Mouse (Mus musculus) kidney, adult 18-20 months (tissue): Measurements from ENCODE around the gene Dip2a.

Experiments
- DNase-seq: peaks from one replicate; pipeline ENCODE4 v3.0.0; 2021

Gene Dip2a

DNA sequence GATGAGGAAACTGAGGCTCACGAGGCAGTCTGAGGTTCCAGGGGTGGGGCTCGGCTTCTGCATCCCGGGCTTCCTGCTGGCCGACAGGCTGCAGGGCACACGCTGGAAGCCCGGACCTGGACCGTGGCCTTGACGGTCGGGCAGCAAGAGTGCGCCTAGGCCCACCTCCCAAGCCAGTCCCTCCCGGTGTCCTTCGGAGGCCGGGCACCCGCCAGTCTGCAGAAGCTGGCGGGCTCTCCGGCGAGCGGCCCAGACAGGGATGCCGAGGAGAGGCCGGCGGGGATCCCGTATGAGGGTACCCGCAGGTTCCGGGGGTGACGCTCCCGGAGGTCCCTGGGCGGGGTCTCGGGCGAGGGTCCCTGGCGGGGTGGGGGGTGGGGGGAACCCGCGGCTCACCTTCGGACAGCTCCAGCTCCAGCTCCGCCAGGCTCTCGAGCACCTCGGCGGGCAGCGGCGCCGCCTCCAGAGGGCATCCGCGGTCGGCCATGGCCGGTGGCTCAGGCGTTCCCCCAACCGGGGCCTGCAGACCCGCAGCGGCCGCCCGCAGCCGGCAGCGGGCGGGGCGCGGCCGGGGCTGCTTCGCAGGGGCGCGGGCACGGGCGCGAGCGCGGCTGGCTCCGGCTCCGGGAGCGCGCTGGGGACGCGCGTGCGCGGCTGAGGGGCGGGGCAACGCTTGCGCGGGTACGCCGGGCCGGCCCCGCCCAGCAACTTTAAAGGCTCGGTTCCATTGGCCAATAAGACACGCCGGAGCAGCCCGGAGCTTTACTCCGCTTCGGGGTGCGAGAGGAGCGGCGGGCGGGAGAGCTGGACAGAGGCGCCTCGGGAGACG, at the start of gene Dip2a:
Dip2a (minus strand) TSS at position 581 of the 829 bp plus-strand sequence.
- DNase-seq, result peak; percentile 98

DNA sequence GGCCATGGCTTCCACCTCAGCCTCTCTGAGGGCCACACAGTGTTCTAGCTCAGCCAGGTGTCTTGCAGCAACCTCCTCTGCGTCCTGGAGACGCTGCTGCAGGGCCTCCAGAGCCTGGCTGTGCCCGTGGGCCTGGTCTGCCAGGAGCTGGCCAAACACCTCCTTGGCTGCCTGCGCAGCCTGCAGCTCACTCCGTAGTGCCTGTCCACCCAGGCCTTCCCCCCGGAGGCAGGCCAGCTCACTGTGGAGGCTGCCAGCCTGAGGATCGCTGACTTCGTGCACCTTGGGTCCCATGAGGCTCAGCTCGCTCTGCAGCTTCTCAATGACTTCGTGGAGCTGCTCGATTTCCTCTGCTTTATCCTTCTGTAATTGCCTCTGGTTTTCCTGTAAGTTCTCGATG, 47.5 kb upstream of the Dip2a start:
- DNase-seq, result no peak

DNA sequence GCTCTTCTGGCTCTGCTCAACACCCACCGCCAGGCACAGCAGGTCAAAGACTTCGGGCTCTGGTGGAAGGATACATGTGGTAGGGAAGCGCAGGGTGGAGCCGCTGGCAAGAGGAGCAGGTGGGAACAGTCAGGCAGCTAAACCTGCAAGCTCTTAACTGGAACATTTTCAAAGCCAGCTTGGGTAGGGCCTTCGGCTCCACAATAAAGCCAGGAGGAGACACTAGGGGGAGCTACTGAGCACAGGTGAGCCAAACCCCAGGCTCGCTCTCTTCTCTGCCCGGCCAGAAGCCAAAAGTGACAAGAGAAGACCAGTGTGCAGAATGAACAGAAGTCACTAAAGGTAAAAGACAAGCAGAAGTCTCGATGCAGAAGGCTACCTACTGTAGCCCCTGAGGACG, 46.7 kb upstream of the Dip2a start:
- peak; percentile 47 for DNase-seq

DNA sequence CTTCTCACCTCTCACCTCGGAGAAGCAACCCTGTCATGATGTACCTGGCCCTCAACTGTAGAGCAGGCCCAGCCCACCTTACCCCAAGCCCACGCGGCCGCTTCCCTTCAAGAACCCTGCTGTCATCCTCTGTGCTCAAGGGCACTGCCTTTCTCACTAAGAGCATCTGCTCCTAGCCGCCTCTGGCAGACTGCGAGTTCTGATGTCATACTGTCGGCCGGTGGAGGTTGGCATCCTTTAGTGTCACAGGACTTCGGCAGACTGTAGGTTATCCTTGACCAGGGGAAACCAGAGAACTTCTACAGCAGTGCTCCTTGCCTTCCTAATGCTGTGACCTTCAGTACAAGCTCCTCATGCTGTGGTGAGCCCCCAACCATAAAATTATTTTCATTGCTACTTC, 46.1 kb upstream of the Dip2a start:
- no peak for DNase-seq

DNA sequence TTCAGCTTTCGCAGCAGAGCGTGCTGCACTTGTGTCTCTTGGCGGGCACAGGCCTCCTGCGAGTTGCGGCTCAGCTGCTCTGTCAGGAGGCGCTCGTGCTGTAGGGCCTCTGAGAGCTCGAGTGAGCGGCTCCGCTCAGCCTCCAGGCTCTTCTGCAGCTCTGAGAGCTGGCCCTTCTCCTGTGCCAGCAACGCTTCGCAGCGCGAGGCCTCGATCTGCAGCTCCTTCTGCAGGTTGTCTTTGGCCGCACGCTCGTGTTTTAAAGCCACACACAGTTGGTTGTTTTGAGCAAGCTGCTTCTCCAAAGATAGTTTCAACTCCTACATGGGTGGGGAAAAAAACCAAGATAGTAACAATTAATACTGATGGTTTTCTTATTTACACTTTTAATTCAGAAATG, 29.9 kb upstream of the Dip2a start:
- DNase-seq, result no peak

DNA sequence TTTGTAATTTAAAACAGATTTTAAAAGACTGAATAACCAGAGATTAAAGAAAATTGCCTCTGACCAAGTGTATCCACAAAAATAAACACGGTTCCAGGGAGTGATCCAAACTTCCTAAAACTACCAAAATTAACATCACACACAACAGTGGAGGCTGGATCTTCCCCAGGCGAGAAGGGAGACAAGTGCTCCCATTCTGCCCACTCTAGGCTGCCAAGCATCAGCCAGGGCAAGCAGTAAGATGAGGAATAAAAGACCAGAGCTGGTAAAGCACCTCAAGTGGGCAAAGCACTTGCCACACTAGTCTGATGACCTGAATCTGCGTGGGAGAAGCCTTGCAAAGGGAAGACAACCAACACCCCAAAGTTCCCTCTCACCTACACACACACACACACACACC, 26.6 kb upstream of the Dip2a start:
- DNase-seq, result no peak

DNA sequence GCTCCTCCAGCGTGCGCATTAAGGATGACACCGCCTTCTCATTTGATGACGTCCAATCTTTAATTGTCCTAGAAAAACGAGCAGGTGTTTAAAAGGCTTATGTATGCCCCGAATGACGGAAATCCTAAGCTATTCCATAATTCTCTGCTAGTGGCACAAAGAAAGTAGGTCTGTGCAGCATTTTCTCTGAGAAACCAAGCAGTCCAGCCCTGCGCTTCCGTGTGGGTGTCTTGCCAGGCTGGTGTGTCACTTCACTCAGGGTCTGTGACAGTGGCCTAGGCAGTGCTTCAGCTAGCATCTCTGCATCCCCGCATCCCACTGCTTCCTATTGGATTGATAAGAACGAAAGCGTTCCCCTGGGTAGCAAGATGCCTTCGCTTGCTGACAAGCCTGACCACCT, 23.7 kb upstream of the Dip2a start:
- DNase-seq, result no peak

DNA sequence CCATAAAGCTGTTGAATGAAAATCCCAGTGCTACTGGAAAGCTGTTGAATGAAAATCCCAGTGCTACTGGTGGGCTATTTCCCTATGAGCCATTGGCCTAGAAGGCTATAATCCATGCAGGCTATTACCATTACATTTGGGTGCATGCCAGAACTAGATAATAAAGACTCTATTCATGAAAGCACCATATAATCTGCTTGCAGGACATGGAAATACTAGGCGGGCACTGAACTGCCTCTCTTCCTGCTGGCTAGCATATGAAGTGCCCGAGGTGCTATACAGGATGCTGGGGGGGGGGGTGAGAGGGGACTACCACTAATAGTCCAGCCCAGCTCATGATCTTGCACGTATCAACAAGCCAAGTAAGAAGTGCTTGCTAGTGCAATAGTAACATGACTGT, 18.1 kb upstream of the Dip2a start:
- DNase-seq, result no peak

DNA sequence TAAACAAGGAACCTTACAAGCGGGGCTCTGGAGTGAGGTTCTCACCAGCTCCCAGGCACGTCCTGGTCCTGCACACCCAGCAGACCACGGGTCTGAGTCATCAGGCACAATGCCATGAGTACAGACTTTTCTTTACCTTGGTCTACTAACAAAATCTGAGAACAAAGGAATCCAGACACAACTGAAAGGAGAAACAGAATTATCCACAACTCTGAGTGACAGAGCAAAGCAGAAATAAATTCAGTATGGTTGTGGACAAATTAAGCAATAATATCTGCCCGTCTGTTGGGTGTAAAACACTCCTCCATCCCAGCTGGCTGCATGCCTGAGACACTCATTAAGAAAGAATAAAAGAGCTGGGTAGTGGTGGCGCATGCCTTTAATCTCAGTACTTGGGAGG, 13.4 kb upstream of the Dip2a start:
- no peak for DNase-seq

DNA sequence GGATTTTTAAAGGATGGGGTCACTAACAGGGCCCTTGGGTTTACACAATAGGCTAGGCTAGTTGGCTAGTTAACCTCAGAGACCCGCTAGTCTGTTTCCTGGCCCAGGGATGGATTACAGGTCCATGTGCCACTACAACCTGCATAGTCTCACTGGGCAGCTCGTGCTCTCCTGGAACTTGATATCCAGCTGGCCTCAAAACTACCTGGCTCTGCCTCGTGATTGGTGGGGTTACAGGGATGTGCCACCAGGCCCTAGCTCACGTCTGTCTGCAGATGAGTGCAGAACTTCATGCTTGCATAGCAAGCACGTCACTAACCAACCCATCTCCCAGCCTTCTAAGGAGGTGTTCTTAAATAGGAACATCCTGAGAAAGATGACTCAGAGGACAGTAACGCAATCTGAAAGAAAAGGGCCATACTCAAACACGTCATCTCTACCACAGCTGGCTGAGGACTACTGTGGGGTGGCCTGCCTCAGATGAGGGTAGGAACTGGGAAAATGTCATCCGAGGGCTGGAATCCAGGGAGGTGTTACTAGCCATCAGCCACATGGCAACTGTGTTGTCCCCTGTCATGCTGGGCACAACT, 12.3 kb upstream of the Dip2a start:
- DNase-seq, result no peak

DNA sequence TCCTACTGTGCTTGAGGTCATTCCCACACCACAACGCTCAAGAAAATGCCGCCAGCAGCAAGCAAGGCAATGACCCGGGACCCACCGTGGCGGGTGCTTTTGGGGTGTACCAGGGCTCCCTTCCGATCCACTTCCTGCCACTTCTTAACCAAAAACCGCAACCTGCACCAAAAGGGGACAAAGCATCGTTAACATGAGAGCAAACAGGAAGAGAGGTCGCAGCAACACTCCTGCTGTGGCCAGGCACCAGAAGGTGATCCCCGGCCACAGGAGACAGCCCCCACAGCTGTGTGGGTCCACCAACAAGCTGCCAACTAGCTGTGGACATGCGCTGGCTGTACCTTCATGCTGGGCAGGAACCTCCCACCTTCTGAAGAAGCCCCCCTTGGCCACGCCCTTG, 9.9 kb upstream of the Dip2a start:
- no peak for DNase-seq

DNA sequence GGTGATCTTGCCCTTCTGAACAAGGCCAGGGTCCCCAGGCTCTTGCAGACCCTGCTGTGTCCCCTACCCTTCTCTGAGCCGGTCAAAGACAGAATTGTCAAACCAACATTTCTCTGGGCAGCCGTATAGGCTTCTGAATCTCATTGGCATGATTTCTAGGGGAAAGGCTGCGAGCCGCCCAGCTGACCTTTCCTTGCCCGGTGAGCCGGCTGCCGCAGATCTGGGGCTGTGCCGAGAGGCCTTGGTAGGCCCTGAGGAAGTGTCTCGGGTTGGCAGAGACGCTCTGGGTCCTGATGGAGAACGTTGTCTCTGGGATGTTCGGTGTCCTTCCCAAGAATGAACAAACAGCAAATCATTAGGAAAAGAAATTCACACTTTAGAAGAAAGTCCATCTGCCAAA, 8.9 kb upstream of the Dip2a start:
- DNase-seq, result no peak

DNA sequence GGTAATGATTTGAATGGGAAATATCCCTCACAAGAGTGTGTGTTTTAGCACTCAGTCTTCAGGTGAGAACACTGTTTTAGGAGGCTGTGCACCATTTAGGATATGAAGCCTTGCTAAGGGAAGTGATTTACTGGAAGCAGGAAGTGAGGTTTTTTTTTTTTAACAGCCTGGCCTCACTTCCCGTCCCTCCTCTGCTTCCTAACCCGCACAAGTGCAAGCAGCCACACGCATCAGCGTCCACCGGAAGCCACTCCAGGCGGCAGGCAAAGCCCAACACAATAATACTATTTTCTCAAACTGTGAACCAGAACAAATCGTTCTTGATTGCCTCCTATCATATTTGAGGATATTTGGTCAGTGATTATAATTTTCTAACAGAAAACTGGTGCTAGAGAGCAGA, 6.9 kb upstream of the Dip2a start:
- DNase-seq, result no peak

DNA sequence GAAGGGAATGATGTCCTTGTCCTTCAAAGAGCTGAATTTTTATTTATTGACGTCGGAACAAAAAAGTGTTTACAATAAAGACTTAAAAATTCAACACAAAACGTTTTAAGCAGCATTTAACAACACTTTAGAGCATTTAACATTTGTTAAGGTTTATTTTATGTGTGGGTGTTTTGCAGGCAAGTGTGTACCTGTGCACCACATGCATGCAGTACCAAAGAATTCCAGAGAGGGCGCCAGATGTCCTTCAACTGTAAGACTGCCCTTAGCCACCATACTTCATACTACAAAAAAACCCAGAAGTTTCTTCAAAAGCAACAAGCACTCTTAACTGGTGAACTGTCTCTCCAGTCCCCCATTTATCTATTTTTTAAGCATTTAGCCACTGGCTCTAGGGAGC, 1.5 kb upstream of the Dip2a start:
- DNase-seq, result peak; percentile 55

DNA sequence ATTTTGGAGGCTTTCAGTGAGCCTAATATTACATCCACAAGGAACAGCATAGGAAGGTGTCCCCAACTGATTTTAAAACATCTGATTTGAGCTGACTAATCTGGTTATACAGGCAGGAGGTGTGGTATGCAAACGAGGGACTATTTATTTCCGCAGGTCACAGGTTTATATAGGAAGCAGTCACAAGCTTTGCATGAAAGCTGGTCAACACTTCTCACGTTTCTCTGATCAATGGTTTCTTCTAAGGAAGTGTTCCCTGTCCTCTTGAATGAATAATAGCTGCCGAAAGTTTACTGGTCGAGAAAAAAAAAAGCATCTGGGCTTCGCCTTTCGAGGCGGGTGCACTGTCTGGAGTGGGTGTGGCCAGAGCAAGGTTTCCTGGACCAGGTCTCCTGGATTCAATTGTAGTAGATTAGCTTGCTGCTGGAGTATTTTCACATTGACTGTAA, 976 bp upstream of the Dip2a start:
- peak; percentile 48 for DNase-seq

DNA sequence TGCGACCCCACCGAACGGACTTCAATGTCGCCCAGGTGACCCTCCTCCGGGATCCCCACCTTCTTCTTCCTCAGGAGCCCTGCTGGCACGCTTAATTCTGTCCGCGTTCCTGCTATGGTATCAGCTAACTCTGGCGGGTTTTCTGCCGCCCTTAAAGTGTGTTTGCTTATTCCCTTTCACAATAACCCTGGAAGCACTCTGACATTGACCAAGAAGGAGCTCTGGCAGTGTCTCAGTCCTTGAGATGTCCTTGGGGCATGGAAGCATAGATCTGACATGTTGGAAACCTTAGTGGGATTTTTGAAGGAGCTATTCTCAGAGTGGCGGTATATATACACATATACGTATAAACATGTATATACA, 430 bp upstream of the Dip2a start:
- DNase-seq, result no peak

DNA sequence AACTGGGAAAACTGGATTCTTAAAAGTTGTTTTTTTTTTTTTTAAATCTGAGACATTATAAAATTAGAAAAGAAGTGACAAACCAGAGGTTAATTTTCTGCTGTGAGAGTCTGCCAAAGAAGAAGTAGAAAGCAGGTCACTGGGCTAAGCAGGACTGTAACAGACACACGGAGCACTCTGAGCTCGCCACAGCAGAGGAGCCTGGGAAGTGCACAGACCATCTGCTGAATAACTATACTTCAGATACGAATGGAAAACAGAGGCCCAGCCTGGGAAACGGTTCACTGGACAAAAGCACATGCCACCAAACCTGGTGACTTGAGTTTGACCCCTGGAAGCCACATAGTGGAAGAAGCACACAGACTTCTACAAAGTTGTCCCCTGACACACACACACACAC, 10.7 kb downstream of the Dip2a start:
- DNase-seq, result no peak

DNA sequence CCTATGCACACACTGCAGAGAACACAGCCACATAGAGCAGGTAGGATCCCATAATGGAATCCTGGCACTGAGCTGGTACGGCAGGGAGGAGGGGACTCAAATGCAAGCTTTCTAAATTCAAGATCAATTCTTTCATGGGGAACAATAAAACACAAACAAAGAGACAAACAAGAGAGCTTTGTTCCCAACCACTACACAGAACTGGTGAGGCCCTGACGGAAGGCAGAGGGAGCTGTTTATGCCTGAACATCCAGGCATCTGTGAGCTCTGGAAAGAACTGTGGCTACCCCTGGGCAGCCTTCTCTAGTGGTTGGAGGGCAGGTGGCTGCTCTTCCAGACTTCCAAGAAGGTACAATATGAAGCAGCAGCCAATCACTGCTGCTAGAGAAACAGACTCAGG, 13.1 kb downstream of the Dip2a start:
- no peak for DNase-seq

DNA sequence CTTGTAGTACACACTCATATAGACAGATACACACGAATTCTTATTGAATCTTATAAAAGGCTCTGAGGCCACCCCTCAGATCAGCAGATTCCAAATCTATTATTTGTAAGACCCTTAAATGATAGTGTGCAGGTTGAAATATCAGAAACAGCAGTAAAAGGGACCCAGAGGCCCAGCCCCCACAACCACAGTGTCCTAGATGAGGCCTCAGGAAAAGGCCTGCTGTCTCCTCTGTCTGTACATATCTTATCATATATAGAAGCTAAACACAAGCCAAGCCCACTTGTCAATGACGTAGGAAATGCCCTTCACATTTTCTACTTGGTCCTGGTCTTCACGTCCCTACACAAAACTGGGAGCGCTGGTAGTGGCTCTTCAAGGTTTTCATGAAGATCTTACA, 16.0 kb downstream of the Dip2a start:
- DNase-seq, result no peak

DNA sequence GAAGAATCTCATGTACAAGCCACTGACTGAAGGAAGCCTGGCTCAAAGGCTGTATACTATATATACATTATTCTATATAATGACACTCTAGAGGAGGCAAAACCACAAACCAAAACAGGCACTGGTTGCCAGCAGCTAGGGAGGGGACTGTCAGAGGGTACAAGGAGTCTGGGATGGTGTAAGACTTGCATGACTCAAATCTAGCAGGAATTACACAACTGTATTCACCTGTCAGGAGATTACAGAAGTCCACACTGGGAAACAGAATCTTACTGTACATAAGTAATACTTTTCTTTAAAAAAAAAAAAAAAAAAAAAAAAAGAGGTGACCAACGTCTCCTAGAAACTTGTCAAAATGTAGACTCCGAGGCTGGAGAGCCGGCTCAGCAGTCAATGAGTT, 16.5 kb downstream of the Dip2a start:
- DNase-seq, result no peak

DNA sequence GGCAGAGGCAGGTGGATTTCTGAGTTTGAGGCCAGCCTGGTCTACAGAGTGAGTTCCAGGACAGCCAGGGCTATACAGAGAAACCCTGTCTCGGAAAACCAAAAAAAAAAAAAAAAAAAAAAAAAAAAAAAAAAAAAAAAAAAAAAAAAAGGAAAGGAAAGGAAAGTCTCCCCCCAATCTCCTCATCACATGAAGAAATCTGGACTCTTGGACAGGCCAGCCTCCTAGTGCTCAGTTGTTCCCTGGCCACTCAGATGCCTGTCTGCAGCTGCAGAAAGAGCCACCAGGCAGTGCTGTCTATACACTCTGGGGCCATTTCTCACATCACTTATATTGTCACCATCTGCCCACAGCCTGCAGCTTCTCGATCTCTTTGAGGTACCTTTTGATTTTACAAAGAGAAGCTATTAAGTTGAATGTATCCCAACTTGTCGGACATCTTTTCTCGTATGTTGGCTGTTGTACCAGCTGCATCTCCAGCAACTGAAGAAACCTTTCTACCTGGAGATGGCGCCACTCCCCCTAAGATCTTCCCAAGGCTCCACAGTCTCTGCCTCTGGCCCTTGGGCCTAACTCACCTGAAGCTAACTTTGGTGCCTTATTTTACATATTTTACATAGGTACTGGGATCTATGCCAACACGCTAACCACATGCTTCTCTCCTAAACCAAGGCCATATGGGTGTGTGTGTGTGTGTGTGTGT, 18.6 kb downstream of the Dip2a start:
- DNase-seq, result peak; percentile 45

DNA sequence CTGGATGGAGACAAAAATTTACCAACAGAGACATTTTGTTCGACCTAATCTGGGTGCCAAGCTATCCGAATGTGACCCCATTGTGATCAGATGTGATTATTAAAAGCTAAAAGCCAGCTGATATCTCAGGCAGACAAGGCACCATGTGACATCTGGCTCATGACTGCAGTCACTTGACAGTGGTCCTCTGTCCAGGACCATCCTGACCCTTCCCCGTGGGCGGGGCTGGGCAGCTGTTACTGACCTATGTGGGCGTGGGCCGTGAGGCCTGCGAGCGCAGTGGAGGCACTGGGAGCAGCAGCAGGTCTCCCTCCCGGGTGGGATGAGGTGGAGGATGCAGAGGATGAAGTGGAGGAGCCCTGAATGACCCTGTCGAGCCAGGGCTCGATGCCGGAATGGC, 27.5 kb downstream of the Dip2a start:
- no peak for DNase-seq

DNA sequence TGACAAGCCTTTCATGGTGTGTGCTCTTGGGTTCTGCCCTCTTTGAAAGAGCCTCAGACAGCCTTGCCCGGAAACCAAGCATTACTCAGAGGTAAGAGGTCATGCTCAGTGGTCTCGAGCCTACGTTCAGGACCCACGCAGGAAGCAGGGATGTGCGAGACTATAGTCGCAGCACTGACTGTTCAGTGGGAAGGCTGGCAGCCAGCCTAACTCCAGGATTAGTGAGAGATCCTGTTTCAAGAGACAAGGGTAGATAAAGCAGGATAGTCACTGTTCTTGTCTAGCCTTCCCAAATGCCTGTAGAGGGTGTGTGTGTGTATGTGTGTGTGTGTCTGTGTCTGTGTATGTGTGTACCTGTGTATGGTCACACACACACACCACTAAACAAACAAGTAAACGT, 28.9 kb downstream of the Dip2a start:
- no peak for DNase-seq

DNA sequence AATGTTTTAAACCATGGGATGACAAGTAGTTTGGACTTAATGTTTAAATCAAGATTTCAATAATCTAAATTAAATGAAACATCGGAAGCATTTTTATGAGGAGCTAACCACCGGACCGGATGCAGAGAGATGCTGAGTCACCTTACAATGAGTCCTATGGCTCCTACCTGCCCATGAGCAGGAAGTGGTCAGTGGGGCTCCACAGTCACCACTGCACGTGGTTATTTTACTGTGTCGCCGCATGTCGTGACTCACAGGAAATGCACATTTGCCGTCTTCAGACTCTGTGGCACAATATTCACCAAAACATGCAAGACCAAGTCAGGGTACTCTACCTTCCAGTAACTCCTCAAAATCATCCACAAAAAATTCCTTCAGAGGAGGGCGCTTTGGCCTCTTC, 38.4 kb downstream of the Dip2a start:
- no peak for DNase-seq
